Mouse (Mus musculus) G1E (cell line): ENCODE measurements around the gene Pi4kb.

Experiments
- CTCF ChIP-seq: IDR thresholded peaks from 2 replicates; pipeline ENCODE4 v1.5.1; 2012; ENCODE audit warnings: low read depth, low read length, inconsistent platforms, mixed read lengths
- GATA1 ChIP-seq: IDR thresholded peaks from 2 replicates; pipeline ENCODE4 v1.6.1; 2012; ENCODE audit warnings: borderline replicate concordance, low read length, inconsistent platforms, mixed read lengths
- GATA2 ChIP-seq: IDR thresholded peaks from 2 replicates; pipeline ENCODE4 v1.6.1; 2012; ENCODE audit warnings: low read depth, low read length, inconsistent platforms, borderline replicate concordance
- POLR2AphosphoS5 ChIP-seq: IDR thresholded peaks from 2 replicates; pipeline ENCODE4 v1.6.1; 2012; ENCODE audit warnings: low read depth, low read length, inconsistent platforms; ENCODE audit not compliant: insufficient replicate concordance
- TAL1 ChIP-seq: conservative IDR thresholded peaks from 2 replicates; pipeline ENCODE4 v1.6.1; 2012; ENCODE audit warnings: low read depth, low read length, inconsistent platforms, mixed read lengths

- no peak for TF ChIP-seq CTCF
- TF ChIP-seq GATA1: no peak
- TF ChIP-seq POLR2AphosphoS5: no peak
- TF ChIP-seq TAL1: no peak
- TF ChIP-seq GATA2: no peak
Measured at GRCm38 (mm10) chr3:94949645-94950044, 24.9 kb upstream of the Pi4kb start.
